Mouse (Mus musculus) kidney, embryonic 14.5 days (tissue): ENCODE results near the gene Car6. TPM values are rescaled to one million over a fixed set of nuclear protein-coding genes. Genes with fewer than 3 reads are reported as not detected.

Experiments used
- ATAC-seq: fragments of 200-750 bp; cut with Nextera tagmentation; 2 replicates; pipeline ENCODE4 v1.8.0; 2017; ENCODE audit warnings: moderate number of reproducible peaks, mild to moderate bottlenecking, moderate TSS enrichment, moderate library complexity; ENCODE audit not compliant: low FRiP score, low TSS enrichment
- H3K27ac ChIP-seq: fragments of 300-500 bp; sonication (generic); 2 replicates; pipeline ENCODE4 v1.5.1; 2014; ENCODE audit warnings: low read depth, mild to moderate bottlenecking, low read length, moderate library complexity, mixed read lengths
- H3K27me3 ChIP-seq: fragments of 300-500 bp; sonication (generic); 2 replicates; pipeline ENCODE4 v1.6.1; 2014; ENCODE audit warnings: mild to moderate bottlenecking, low read length; ENCODE audit not compliant: control insufficient read depth, insufficient read depth
- H3K36me3 ChIP-seq: fragments of 300-500 bp; sonication (generic); 2 replicates; pipeline ENCODE4 v1.6.1; 2014; ENCODE audit warnings: low read length, mixed read lengths; ENCODE audit not compliant: control insufficient read depth, insufficient read depth
- H3K4me1 ChIP-seq: fragments of 300-500 bp; sonication (generic); 2 replicates; pipeline ENCODE4 v1.6.1; 2014; ENCODE audit warnings: low read length, mixed read lengths; ENCODE audit not compliant: control insufficient read depth, insufficient read depth
- H3K4me2 ChIP-seq: fragments of 300-500 bp; sonication (generic); replicated peaks from 2 replicates; pipeline ENCODE4 v1.6.1; 2014; ENCODE audit warnings: low read depth, mild to moderate bottlenecking, low read length
- H3K4me3 ChIP-seq: fragments of 300-500 bp; sonication (generic); 2 replicates; pipeline ENCODE4 v1.5.1; 2014; ENCODE audit warnings: mild to moderate bottlenecking, low read length
- H3K9ac ChIP-seq: fragments of 300-500 bp; sonication (generic); 2 replicates; pipeline ENCODE4 v1.6.1; 2014; ENCODE audit warnings: low read depth, mild to moderate bottlenecking, low read length, moderate library complexity
- H3K9me3 ChIP-seq: fragments of 300-500 bp; sonication (generic); 2 replicates; pipeline ENCODE4 v1.6.1; 2016; ENCODE audit warnings: low read length; ENCODE audit not compliant: control insufficient read depth
- WGBS: fragments of 180-500 bp; shearing (Covaris S2); extraction: QIAGEN DNeasy Blood & Tissue Kit; methylation state at CpG from one replicate; pipeline ENCODE4 v1.1.7; 2014; 5-methylcytosine and 5-hydroxymethylcytosine counted together
- polyA plus RNA-seq: library from polyadenylated mRNA; unstranded; fragments of >200 nt; fragmentation: Nextera tagmentation; extraction: Ambion mirVana; gene quantifications from 2 replicates; pipeline ENCODE4 v1.2.1, GENCODE M21; 2014

Gene Car6
- polyA plus RNA-seq, 1 experiment from 2014 or later: not detected

- Histone ChIP-seq H3K4me3 (no peak overlapping the region), H3K4me1 (no peaks in the 10 kb centered on the region), H3K27me3 (no peaks in the 10 kb centered on the region), H3K4me2 (no peak overlapping the region), H3K9me3 (no peaks in the 10 kb centered on the region), H3K36me3 (no peaks in the 10 kb centered on the region), H3K27ac (no peak overlapping the region), H3K9ac (no peak overlapping the region)
- no peak for ATAC-seq
- 72% methylated on average over 8 of the region's 8 CpGs for WGBS
Observed at GRCm38 (mm10) chr4:150177122-150177521, 24.0 kb downstream of the Car6 start.

- 0 out of 2 replicates have a peak, but pooled peaks have one; percentile 40 for ATAC-seq
- Histone ChIP-seq H3K27ac (no peak overlapping the region), H3K4me3 (no peak overlapping the region), H3K27me3 (no peaks in the 10 kb centered on the region), H3K9me3 (no peaks in the 10 kb centered on the region), H3K4me1 (no peaks in the 10 kb centered on the region), H3K36me3 (no peaks in the 10 kb centered on the region), H3K9ac (no peak overlapping the region), H3K4me2 (0 out of 2 replicates have a peak overlapping the region, but pooled peaks have one; percentile 17)
- 4% methylated on average over 7 of the region's 7 CpGs for WGBS
Observed at GRCm38 (mm10) chr4:150176535-150176934, 24.6 kb downstream of the Car6 start.

- ATAC-seq: no peak
- H3K4me2 ChIP-seq: no peak overlapping the region
- H3K9ac ChIP-seq: no peak overlapping the region
- no peaks in the 10 kb centered on the region for H3K9me3 ChIP-seq
- H3K27me3 ChIP-seq: no peaks in the 10 kb centered on the region
- WGBS: 94% methylated on average over 14 of the region's 14 CpGs
- H3K27ac ChIP-seq: no peak overlapping the region
- no peaks in the 10 kb centered on the region for H3K36me3 ChIP-seq
- H3K4me1 ChIP-seq: no peaks in the 10 kb centered on the region
- H3K4me3 ChIP-seq: no peak overlapping the region
Observed at GRCm38 (mm10) chr4:150174027-150174426, 27.1 kb downstream of the Car6 start.

- no peak for ATAC-seq
- Histone ChIP-seq H3K9me3 (no peaks in the 10 kb centered on the region), H3K27me3 (no peaks in the 10 kb centered on the region), H3K27ac (no peak overlapping the region), H3K4me1 (no peaks in the 10 kb centered on the region), H3K36me3 (no peaks in the 10 kb centered on the region), H3K4me2 (no peak overlapping the region), H3K4me3 (no peak overlapping the region), H3K9ac (no peak overlapping the region)
- WGBS: 57% methylated on average over 10 of the region's 10 CpGs
Observed at GRCm38 (mm10) chr4:150173281-150173680, 27.9 kb downstream of the Car6 start.

- no peak overlapping the region for H3K9ac ChIP-seq
- H3K4me1 ChIP-seq: no peaks in the 10 kb centered on the region
- H3K27me3 ChIP-seq: no peaks in the 10 kb centered on the region
- 80% methylated on average over 8 of the region's 8 CpGs for WGBS
- H3K36me3 ChIP-seq: no peaks in the 10 kb centered on the region
- H3K9me3 ChIP-seq: no peaks in the 10 kb centered on the region
- no peak for ATAC-seq
- H3K27ac ChIP-seq: no peak overlapping the region
- no peak overlapping the region for H3K4me3 ChIP-seq
- no peak overlapping the region for H3K4me2 ChIP-seq
Observed at GRCm38 (mm10) chr4:150172107-150172506, 29.0 kb downstream of the Car6 start.

GRCm38 (mm10) chr4:150168406-150168805 lies 32.7 kb downstream of the Car6 start:
- 78% methylated on average over 10 of the region's 10 CpGs for WGBS
- H3K9me3 ChIP-seq: no peaks in the 10 kb centered on the region
- H3K4me3 ChIP-seq: no peak overlapping the region
- no peak overlapping the region for H3K27ac ChIP-seq
- no peaks in the 10 kb centered on the region for H3K4me1 ChIP-seq
- H3K27me3 ChIP-seq: no peaks in the 10 kb centered on the region
- no peak overlapping the region for H3K4me2 ChIP-seq
- no peak overlapping the region for H3K9ac ChIP-seq
- no peak for ATAC-seq
- H3K36me3 ChIP-seq: no peaks in the 10 kb centered on the region

GRCm38 (mm10) chr4:150164875-150165274 lies 36.3 kb downstream of the Car6 start:
- ATAC-seq: no peak
- no peak overlapping the region for H3K4me2 ChIP-seq
- no peak overlapping the region for H3K27ac ChIP-seq
- H3K9me3 ChIP-seq: no peaks in the 10 kb centered on the region
- no peaks in the 10 kb centered on the region for H3K4me1 ChIP-seq
- H3K4me3 ChIP-seq: no peak overlapping the region
- no peaks in the 10 kb centered on the region for H3K27me3 ChIP-seq
- WGBS: 38% methylated on average over 13 of the region's 13 CpGs
- no peaks in the 10 kb centered on the region for H3K36me3 ChIP-seq
- H3K9ac ChIP-seq: no peak overlapping the region

GRCm38 (mm10) chr4:150162561-150163169 lies 38.5 kb downstream of the Car6 start:
- Histone ChIP-seq H3K9me3 (no peaks in the 10 kb centered on the region), H3K36me3 (no peaks in the 10 kb centered on the region), H3K27ac (no peak overlapping the region), H3K4me1 (no peaks in the 10 kb centered on the region), H3K9ac (no peak overlapping the region), H3K27me3 (no peaks in the 10 kb centered on the region), H3K4me2 (no peak overlapping the region), H3K4me3 (no peak overlapping the region)
- ATAC-seq: no peak
- WGBS: 75% methylated on average over 13 of the region's 13 CpGs

GRCm38 (mm10) chr4:150159458-150159857 lies 41.7 kb downstream of the Car6 start:
- ATAC-seq: no peak
- Histone ChIP-seq H3K4me3 (no peak overlapping the region), H3K9me3 (no peaks in the 10 kb centered on the region), H3K27me3 (no peaks in the 10 kb centered on the region), H3K27ac (no peak overlapping the region), H3K4me1 (no peaks in the 10 kb centered on the region), H3K4me2 (no peak overlapping the region), H3K36me3 (no peaks in the 10 kb centered on the region), H3K9ac (no peak overlapping the region)
- WGBS: 82% methylated on average over 2 of the region's 2 CpGs
